Mouse (Mus musculus): ENCODE data around the gene Tgif2lx2.
"Not testable (repeated sequence)": the region's sequence is repeated elsewhere in the genome, so short reads cannot be mapped to it uniquely, and the experiment has no call there.

The Tgif2lx2 gene

GRCm38 (mm10) chrX:118426927-118427326, at the start of gene Tgif2lx2:
Tgif2lx2 (plus strand) TSS chrX:118427227.
- DNase-seq, result not testable (repeated sequence)
